Mouse (Mus musculus): ENCODE data around the gene Smoc2.

GRCm38 (mm10) chr17:14302356-14302755 is 23.1 kb downstream of the Smoc2 start:
- TF ChIP-seq CTCF (IDR thresholded peaks at IDR 0.05; ENCODE audit: borderline replicate concordance, extremely low read depth, insufficient read depth, insufficient read length) (no peak), POLR2A (IDR thresholded peaks at IDR 0.05; ENCODE audit: borderline replicate concordance, extremely low read depth, insufficient read depth, insufficient read length, poor library complexity, severe bottlenecking) (no peak)
